17 mouse cellular contexts compared by ENCODE assay signal in the genomic region with DNA sequence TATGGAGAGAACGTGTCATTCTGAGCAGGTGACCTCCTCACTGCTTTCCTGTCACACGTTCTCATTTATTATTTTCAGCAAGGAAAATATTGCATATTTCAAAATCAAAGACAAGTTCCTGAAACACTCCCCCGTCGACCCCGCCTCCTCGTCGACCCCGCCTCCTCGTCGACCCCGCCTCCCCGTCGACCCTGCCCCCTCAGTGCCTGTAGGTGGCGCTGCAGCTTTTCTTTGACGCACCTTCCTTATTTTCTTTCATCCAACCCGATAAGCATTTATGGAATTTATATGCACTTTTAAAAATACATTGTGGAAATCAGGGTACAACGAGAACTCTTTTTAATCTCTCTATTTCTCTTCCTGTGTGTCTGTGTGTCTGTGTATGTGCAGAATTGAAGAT.
DNase-seq lines count a peak whose midpoint lies in the region; ATAC-seq and TF ChIP-seq lines count a peak whose summit lies in the region.
"Had no signal": no experiment of that assay in that cellular context is flagged by ENCODE, and none has a peak within 500 bp of the region (broad histone marks: within the 10 kb centered on the region; RNA-seq: fewer than 3 reads in every experiment).

No protein-coding gene starts in this region.

- ATAC-seq in midbrain, postnatal 0 days (ENCODE audit: low FRiP score), result no peak
- ATAC-seq in midbrain, embryonic 15.5 days (replicated peaks), result no peak
- peak; percentile 73 for ATAC-seq in granulocyte monocyte progenitor cell, adult 5-6 weeks (replicated peaks; ENCODE audit: poor library complexity, severe bottlenecking)

- H3K36me3 ChIP-seq in midbrain, postnatal 0 days (ENCODE audit: insufficient read depth, low read length), result no peaks in the 10 kb centered on the region; the same call in 1 of the 2 replicates
- H3K36me3 ChIP-seq in midbrain, embryonic 15.5 days (replicated peaks), result no peaks in the 10 kb centered on the region
- H3K36me3 ChIP-seq: embryonic facial prominence, embryonic 13.5 days; forebrain, embryonic 12.5 days had no signal

- DNase-seq in adrenal gland, postnatal 14 days, result peak; percentile 14
- no peak for DNase-seq in adrenal gland, postnatal 4 days (ENCODE audit: low spot score in 2 of 2)
- no peak for DNase-seq in midbrain, postnatal 0 days (ENCODE audit: low spot score)
- DNase-seq in left cerebral cortex, adult 18-20 months (ENCODE audit: low spot score in 2 of 2), result no peak
- DNase-seq in gastrocnemius, adult 8-10 months (ENCODE audit: low spot score in 2 of 2), result no peak
- no peak for DNase-seq in urinary bladder, postnatal 10 days (ENCODE audit: low spot score)
- DNase-seq: adrenal gland, adult 8-10 months; heart, postnatal 10 days; kidney, adult 9 months; left cerebral cortex, postnatal 4 days; lung, embryonic 14.5 days; right cerebral cortex, adult 18-20 months had no signal

- peak; percentile 38 for TF ChIP-seq CTCF in midbrain, postnatal 0 days (IDR thresholded peaks at IDR 0.05)

- H3K4me3 ChIP-seq in midbrain, postnatal 0 days (ENCODE audit: low read depth, low read length), result no peak overlapping the region
- no peak overlapping the region for H3K4me3 ChIP-seq in midbrain, embryonic 15.5 days
- H3K4me3 ChIP-seq: embryonic facial prominence, embryonic 13.5 days; forebrain, embryonic 12.5 days had no signal

- H3K4me1 ChIP-seq in midbrain, postnatal 0 days (ENCODE audit: insufficient read depth, low read length), result no peaks in the 10 kb centered on the region
- H3K4me1 ChIP-seq in midbrain, embryonic 15.5 days, result no peaks in the 10 kb centered on the region
- H3K4me1 ChIP-seq: embryonic facial prominence, embryonic 13.5 days; forebrain, embryonic 12.5 days had no signal

- no peaks in the 10 kb centered on the region for H3K27me3 ChIP-seq in midbrain, postnatal 0 days (ENCODE audit: insufficient read depth, low read length)
- H3K27me3 ChIP-seq in midbrain, embryonic 15.5 days (replicated peaks), result no peaks in the 10 kb centered on the region
- H3K27me3 ChIP-seq: embryonic facial prominence, embryonic 13.5 days; forebrain, embryonic 12.5 days had no signal

- no peak overlapping the region for H3K4me2 ChIP-seq in midbrain, postnatal 0 days (ENCODE audit: low read depth, low read length, poor library complexity, severe bottlenecking)
- no peak overlapping the region for H3K4me2 ChIP-seq in midbrain, embryonic 15.5 days
- H3K4me2 ChIP-seq: embryonic facial prominence, embryonic 13.5 days; forebrain, embryonic 12.5 days; hindbrain, embryonic 14.5 days; lung, embryonic 14.5 days had no signal

- no peak overlapping the region for H3K27ac ChIP-seq in midbrain, postnatal 0 days (ENCODE audit: low read depth, low read length)
- H3K27ac ChIP-seq in midbrain, embryonic 15.5 days, result no peak overlapping the region
- H3K27ac ChIP-seq: embryonic facial prominence, embryonic 13.5 days; forebrain, embryonic 12.5 days; hindbrain, embryonic 14.5 days had no signal

- 67% methylated on average over 17 of the region's 17 CpGs for WGBS in midbrain, postnatal 0 days
- WGBS in midbrain, embryonic 15.5 days, result 67% methylated on average over 17 of the region's 17 CpGs

- H3K9me3 ChIP-seq in midbrain, postnatal 0 days (ENCODE audit: low read length), result no peaks in the 10 kb centered on the region
- H3K9me3 ChIP-seq in midbrain, embryonic 15.5 days, result no peaks in the 10 kb centered on the region
- H3K9me3 ChIP-seq: forebrain, embryonic 12.5 days had no signal

- H3K9ac ChIP-seq in midbrain, postnatal 0 days (replicated peaks; ENCODE audit: low read length, poor library complexity, severe bottlenecking), result no peak overlapping the region
- no peak overlapping the region for H3K9ac ChIP-seq in midbrain, embryonic 15.5 days
- H3K9ac ChIP-seq: embryonic facial prominence, embryonic 13.5 days; forebrain, embryonic 12.5 days; hindbrain, embryonic 14.5 days; lung, embryonic 14.5 days had no signal
